Mouse (Mus musculus) G1E (cell line): ENCODE results near the gene Ero1lb. TPM values are rescaled to one million over a fixed set of nuclear protein-coding genes. Genes with fewer than 3 reads are reported as not detected.
"Not testable (repeated sequence)": the region's sequence is repeated elsewhere in the genome, so short reads cannot be mapped to it uniquely, and the experiment has no call there.

ENCODE experiments used
- ATAC-seq: 2 replicates; pipeline ENCODE4 v1.8.0; 2016; ENCODE audit warnings: mild to moderate bottlenecking; ENCODE audit not compliant: insufficient number of reproducible peaks, poor library complexity, low FRiP score, severe bottlenecking; ENCODE audit errors: extremely low read depth
- DNase-seq: peaks from one replicate; pipeline ENCODE4 v3.0.0; 2012; ENCODE audit warnings: low spot score
- H3K27me3 ChIP-seq: 2 replicates; pipeline ENCODE4 v1.6.1; 2012; ENCODE audit warnings: mild to moderate bottlenecking, low read length, inconsistent platforms; ENCODE audit not compliant: insufficient read depth
- H3K36me3 ChIP-seq: replicated peaks from 2 replicates; pipeline ENCODE3; 2012; ENCODE audit warnings: mild to moderate bottlenecking, inconsistent platforms
- H3K4me1 ChIP-seq: 2 replicates; pipeline ENCODE4 v1.6.1; 2012; ENCODE audit warnings: low read depth, low read length, inconsistent platforms, mixed read lengths; ENCODE audit not compliant: insufficient read depth
- H3K4me3 ChIP-seq: 2 replicates; pipeline ENCODE4 v1.5.1; 2012; ENCODE audit warnings: low read depth, mild to moderate bottlenecking, inconsistent platforms, low read length, moderate library complexity, mixed read lengths
- H3K9me3 ChIP-seq: replicated peaks from 2 replicates; pipeline ENCODE4 v1.6.1; 2012; ENCODE audit warnings: inconsistent platforms
- CTCF ChIP-seq: IDR thresholded peaks from 2 replicates; pipeline ENCODE4 v1.5.1; 2012; ENCODE audit warnings: low read depth, low read length, inconsistent platforms, mixed read lengths
- GATA1 ChIP-seq: IDR thresholded peaks from 2 replicates; pipeline ENCODE4 v1.6.1; 2012; ENCODE audit warnings: borderline replicate concordance, low read length, inconsistent platforms, mixed read lengths
- GATA2 ChIP-seq: IDR thresholded peaks from 2 replicates; pipeline ENCODE4 v1.6.1; 2012; ENCODE audit warnings: low read depth, low read length, inconsistent platforms, borderline replicate concordance
- POLR2AphosphoS5 ChIP-seq: IDR thresholded peaks from 2 replicates; pipeline ENCODE4 v1.6.1; 2012; ENCODE audit warnings: low read depth, low read length, inconsistent platforms; ENCODE audit not compliant: insufficient replicate concordance
- TAL1 ChIP-seq: conservative IDR thresholded peaks from 2 replicates; pipeline ENCODE4 v1.6.1; 2012; ENCODE audit warnings: low read depth, low read length, inconsistent platforms, mixed read lengths
- polyA plus RNA-seq: library from polyadenylated mRNA; stranded (reverse); fragments of >175 nt; gene quantifications from 2 replicates; pipeline ENCODE4 v1.2.3, GENCODE M21; 2012
- total RNA-seq, 2 experiments: library from RNA; stranded (forward) in 1 of 2; stranded (reverse) in 1 of 2; fragments of 200-1000 nt in 1 of 2; fragments of >200 nt in 1 of 2; fragmentation: Nextera tagmentation in 1 of 2; gene quantifications; 2 replicates each; pipeline ENCODE4 v1.2.3; 2014 to 2017

Ero1lb gene
- total and polyA plus RNA-seq, 3 experiments, result 1.7 to 6.4 (median 2.1) TPM

DNA sequence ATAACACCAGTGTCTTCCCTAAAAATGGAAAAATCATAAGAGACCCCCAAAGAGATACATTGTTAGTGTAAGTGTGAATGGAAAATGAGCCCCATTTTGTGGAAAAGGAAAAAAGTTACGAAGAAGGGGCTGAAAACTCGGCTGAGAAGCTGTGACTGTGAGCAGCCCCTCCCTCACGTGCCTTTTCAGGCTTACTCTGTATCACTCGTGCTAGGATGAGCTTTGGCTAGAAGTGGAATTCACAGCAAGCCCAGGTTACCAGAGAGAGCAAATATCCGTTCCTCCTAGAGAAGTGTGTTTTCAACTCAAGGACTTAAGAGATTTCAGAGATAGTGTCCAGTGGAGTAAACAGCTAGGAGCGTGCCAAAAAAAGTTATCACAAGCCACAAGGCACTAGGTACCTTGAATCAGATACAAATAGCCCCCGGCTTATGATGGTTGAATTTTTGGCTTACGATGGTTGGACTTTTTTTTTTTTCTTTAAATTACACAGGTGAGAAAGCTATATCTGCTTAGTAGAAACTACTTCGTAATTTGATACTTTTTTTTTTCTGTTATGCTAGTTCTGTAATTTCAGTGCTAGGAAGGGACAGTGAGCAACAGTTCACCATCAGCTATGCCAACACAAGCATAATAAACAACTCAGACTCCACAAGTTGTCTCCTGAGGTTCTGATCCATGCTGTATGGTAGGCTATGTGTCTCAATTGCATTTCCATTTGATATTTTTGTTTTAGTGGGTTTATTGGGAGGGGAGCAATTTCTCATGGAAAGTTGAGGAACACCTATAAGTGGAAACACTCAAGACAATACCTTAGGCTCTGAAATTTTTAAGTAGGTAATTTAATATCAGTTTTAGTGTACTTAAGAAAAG is 3.2 kb downstream of the Ero1lb start:
- Histone ChIP-seq H3K4me1 (peaks cover 28% of the 10 kb centered on the region), H3K27me3 (no peaks in the 10 kb centered on the region), H3K4me3 (no peak overlapping the region), H3K36me3 (no peaks in the 10 kb centered on the region), H3K9me3 (no peaks in the 10 kb centered on the region)
- TF ChIP-seq POLR2AphosphoS5 (no peak), GATA2 (no peak), CTCF (no peak), TAL1 (no peak), GATA1 (no peak)
- ATAC-seq (no peak), DNase-seq (no peak)

DNA sequence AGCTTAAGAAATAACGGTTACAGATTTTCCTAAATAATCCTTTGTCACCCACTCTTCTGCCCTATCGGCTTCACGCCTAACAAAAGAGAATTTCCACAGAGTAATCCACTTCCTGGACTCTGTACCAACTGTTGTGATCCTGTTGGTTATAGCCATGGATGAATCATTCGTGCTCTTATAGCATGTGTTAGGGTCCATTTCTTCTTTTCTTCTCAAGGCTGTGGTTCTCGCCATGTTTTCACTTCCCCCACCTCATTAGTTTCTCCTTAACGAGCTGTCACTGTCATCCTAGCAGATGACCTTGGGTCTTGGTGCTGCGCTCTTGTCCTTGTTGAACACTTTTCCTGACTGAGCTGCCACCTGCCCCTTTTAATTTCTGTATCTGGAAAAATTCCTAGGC is 4.1 kb downstream of the Ero1lb start:
- Histone ChIP-seq H3K36me3 (no peaks in the 10 kb centered on the region), H3K27me3 (no peaks in the 10 kb centered on the region), H3K4me3 (no peak overlapping the region), H3K4me1 (peaks cover 28% of the 10 kb centered on the region), H3K9me3 (no peaks in the 10 kb centered on the region)
- ATAC-seq, result no peak
- TF ChIP-seq GATA1 (no peak), TAL1 (no peak), POLR2AphosphoS5 (no peak), GATA2 (no peak), CTCF (no peak)
- no peak for DNase-seq

DNA sequence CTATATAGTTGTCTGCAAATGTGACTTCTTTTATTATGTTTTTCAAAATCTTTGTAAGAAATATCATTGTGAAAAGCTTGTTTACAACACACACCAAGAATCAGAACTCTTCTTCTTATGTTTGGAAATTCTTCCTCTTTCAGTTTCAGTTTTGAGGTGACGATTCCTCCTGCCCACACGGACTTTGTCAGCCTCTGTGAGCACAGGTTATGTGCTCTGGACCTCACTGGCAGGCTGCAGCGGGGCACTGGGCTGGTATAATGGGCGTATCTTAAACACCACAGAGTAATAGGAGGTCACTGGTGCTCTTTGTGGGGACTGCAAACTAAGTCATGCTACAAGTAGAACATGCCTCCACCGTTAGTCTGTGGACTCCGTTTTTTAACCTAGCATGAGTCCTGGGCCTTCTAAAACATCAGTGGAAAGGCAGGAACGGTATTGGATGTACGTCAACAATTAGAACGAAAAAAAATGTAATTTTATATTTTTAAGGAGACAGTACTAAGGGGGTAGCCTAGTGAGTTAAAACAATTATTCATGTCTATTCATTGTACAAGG is 9.4 kb downstream of the Ero1lb start:
- Histone ChIP-seq H3K4me3 (peak overlapping the region; percentile 63; the same call in 1 of the 2 replicates), H3K36me3 (peaks cover 4% of the 10 kb centered on the region), H3K27me3 (no peaks in the 10 kb centered on the region), H3K9me3 (no peaks in the 10 kb centered on the region), H3K4me1 (peaks cover 7% of the 10 kb centered on the region)
- peak; percentile 54 for ATAC-seq
- DNase-seq, result no peak
- TF ChIP-seq GATA1 (no peak), CTCF (no peak), TAL1 (no peak), GATA2 (no peak), POLR2AphosphoS5 (no peak)

DNA sequence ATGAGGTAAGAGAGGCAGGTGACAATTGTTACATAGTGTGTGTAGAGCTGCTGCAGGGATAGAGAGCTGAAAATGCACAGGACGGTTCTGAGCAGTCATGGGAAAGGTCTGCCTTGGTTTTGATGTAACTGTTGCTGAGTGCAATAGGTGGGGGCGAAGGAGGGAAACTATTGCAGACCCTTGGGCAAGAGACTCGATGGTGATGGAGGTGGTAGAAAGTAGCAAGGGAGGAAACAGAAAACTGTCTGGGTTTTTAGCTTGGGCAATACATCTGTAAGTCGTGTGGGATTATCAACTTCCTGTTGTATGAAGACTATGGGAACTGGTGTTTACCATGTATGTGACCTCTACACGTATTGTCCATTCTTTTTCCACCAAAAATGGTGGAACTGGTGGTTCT is 12.5 kb downstream of the Ero1lb start:
- Histone ChIP-seq H3K9me3 (no peaks in the 10 kb centered on the region), H3K27me3 (no peaks in the 10 kb centered on the region), H3K4me3 (no peak overlapping the region), H3K36me3 (peaks cover 4% of the 10 kb centered on the region), H3K4me1 (peaks cover 7% of the 10 kb centered on the region)
- DNase-seq, result no peak
- TF ChIP-seq CTCF, result no peak
- no peak for TF ChIP-seq GATA2
- TF ChIP-seq GATA1, result no peak
- no peak for TF ChIP-seq POLR2AphosphoS5
- TF ChIP-seq TAL1, result no peak
- ATAC-seq, result no peak

DNA sequence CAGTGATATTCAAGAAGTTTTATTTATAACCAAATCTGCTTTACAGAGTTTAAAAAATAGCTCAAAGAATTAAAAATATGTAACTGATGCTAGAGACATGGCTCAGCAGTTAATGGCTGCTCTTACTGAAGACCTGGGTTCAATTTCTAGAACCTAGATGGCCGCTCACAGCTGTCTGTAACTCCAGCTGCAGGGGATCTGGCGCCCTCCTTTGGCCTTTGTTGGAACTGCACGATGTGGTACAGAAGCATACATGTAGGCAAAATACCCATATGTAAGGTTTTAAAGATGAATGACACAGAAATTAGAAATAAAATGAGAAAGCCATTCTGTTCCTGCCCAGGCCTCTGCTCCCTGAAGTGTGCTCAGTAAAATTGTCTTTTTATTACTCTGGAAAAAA is 23.3 kb downstream of the Ero1lb start:
- ATAC-seq (no peak; the same call in 1 of the 2 replicates), DNase-seq (no peak)
- Histone ChIP-seq H3K36me3 (no peaks in the 10 kb centered on the region), H3K27me3 (no peaks in the 10 kb centered on the region), H3K4me3 (no peak overlapping the region), H3K9me3 (no peaks in the 10 kb centered on the region), H3K4me1 (no peaks in the 10 kb centered on the region)
- TF ChIP-seq GATA2, result no peak
- TF ChIP-seq CTCF, result peak; percentile 69

DNA sequence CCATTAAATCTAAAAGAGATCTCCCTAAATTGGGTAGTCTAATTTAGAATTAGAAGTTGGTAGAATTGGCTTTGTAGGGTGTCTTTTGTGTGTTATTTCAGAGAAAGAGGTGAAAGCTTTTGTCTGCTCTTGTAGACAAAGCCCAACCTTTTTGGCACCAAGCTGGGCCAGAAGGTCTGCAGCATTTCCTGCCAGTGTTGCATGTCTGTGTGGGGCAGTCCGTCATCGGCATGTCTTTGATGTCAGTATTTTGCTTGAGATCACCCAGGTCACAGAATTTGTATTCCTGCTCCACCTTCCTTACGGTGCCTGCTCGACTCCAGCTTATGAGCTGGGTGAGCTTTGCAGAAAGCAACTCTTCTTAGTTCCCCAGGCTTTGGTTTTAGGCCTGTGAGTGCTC is 31.4 kb downstream of the Ero1lb start:
- DNase-seq, H3K36me3 ChIP-seq, ATAC-seq, H3K9me3 ChIP-seq, H3K4me1 ChIP-seq, H3K4me3 ChIP-seq, H3K27me3 ChIP-seq: not testable (repeated sequence)

DNA sequence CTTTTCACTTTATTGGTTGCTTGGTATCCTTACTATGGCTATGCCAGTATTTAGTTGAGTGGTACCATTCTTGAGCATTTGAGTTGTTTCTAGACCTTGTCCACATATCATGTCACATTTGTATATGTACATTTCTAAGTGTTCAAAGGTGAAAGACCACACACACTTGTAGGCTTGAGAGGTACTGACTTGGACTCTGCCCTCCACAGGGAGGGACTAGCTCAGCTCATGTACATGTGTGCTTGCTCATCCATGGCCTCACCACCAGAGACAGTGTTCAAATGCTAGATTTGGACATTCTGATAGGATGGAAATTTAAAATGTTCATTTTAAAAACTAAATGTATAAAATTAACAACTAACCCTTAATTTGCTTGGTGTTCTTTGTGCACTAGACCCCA is 44.5 kb downstream of the Ero1lb start:
- H3K4me3 ChIP-seq, ATAC-seq, H3K36me3 ChIP-seq, DNase-seq, H3K9me3 ChIP-seq, H3K4me1 ChIP-seq, H3K27me3 ChIP-seq: not testable (repeated sequence)

DNA sequence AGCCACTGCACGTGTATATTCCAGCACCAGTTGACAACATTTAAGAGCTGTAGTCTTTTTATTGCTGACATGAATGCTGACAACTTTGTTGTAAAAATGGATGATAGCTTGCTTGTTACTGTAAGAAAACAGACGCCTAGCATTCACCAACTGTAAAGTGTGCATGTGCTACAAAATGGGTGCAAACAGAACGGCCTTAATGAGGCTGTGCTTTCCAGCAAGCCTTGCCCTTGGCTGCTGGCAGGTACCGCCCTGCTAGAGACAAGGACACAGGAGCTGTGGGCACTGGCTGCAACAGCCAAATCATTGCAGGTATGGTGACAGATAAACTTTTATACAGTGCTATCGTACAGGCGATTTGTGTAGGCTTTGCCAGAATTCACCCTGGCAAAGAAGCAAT is 48.4 kb downstream of the Ero1lb start:
- not testable (repeated sequence) for H3K4me3 ChIP-seq, ATAC-seq, H3K36me3 ChIP-seq, H3K9me3 ChIP-seq, H3K27me3 ChIP-seq, H3K4me1 ChIP-seq, DNase-seq

DNA sequence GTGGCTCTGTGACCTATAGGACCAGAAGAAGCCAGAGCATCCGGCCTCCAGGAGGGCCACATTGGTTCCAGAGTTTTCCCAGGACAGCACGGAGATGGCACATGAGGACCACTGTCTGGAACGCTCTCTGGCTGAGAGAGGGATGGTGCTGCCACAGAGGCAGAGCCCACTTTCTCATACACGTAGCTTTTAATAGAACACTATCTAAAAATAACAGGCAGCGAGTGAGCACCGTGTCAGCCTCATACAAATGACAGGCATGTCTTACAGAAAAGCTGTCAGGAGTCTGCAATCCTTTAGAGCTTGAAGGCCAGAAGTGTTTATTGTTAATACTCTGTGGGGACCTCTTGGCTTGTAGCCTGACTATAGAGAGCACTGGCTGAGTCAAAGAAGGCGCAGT is 48.9 kb downstream of the Ero1lb start:
- H3K9me3 ChIP-seq, H3K4me3 ChIP-seq, H3K36me3 ChIP-seq, H3K4me1 ChIP-seq, ATAC-seq, H3K27me3 ChIP-seq, DNase-seq: not testable (repeated sequence)

DNA sequence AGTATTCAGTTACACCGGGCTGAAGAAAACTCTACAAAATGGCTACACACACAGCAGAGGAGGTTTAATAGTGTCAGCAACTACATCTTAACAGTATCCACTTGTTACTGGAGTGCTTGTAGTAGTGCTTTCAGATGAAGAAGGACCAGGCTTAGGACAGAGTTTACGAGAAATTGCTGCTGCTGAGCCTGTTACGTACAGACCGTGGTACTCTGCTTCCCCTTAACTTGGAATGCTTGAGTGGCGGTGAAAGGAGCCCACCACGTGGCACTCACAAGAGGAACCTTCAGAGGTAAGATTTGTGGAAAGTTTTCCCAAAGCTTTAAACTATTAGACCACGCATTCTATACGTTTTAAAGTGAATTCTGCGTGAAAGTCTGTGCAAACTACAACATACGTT is 49.3 kb downstream of the Ero1lb start:
- not testable (repeated sequence) for H3K27me3 ChIP-seq, H3K36me3 ChIP-seq, H3K4me3 ChIP-seq, ATAC-seq, DNase-seq, H3K4me1 ChIP-seq, H3K9me3 ChIP-seq
